Mouse (Mus musculus) limb, embryonic 14.5 days (tissue): Measurements from ENCODE around the gene Pced1b. TPM values are rescaled to one million over a fixed set of nuclear protein-coding genes. Genes with fewer than 3 reads are reported as not detected.

Source experiments
- ATAC-seq: fragments of 200-750 bp; cut with Nextera tagmentation; 2 replicates; pipeline ENCODE4 v1.8.0; 2017; ENCODE audit warnings: low read depth, moderate number of reproducible peaks, moderate TSS enrichment; ENCODE audit not compliant: low FRiP score
- DNase-seq: peaks from one replicate; pipeline ENCODE4 v3.0.0-alpha.2; 2015; ENCODE audit warnings: low spot score
- H3K27ac ChIP-seq: fragments of 300-500 bp; sonication (generic); replicated peaks from 2 replicates; pipeline ENCODE4 v1.5.1; 2014; ENCODE audit warnings: low read depth, mild to moderate bottlenecking, low read length, moderate library complexity, mixed read lengths
- H3K27me3 ChIP-seq: fragments of 300-500 bp; sonication (generic); 2 replicates; pipeline ENCODE4 v1.6.1; 2014; ENCODE audit warnings: low read length, mixed read lengths; ENCODE audit not compliant: control insufficient read depth, insufficient read depth
- H3K36me3 ChIP-seq: fragments of 300-500 bp; sonication (generic); 2 replicates; pipeline ENCODE4 v1.6.1; 2014; ENCODE audit warnings: mild to moderate bottlenecking, low read length, moderate library complexity, mixed read lengths; ENCODE audit not compliant: control insufficient read depth, insufficient read depth
- H3K4me1 ChIP-seq: fragments of 300-500 bp; sonication (generic); 2 replicates; pipeline ENCODE4 v1.6.1; 2014; ENCODE audit warnings: antibody characterized with exemption, low read length, mixed read lengths; ENCODE audit not compliant: control insufficient read depth, insufficient read depth
- H3K4me2 ChIP-seq: fragments of 300-500 bp; sonication (generic); replicated peaks from 2 replicates; pipeline ENCODE4 v1.6.1; 2014; ENCODE audit warnings: low read depth, mild to moderate bottlenecking, low read length, moderate library complexity; ENCODE audit not compliant: severe bottlenecking
- H3K4me3 ChIP-seq: fragments of 300-500 bp; sonication (generic); replicated peaks from 2 replicates; pipeline ENCODE4 v1.5.1; 2014; ENCODE audit warnings: low read length
- H3K9ac ChIP-seq: fragments of 300-500 bp; sonication (generic); 2 replicates; pipeline ENCODE4 v1.6.1; 2014; ENCODE audit warnings: mild to moderate bottlenecking, low read depth, low read length, moderate library complexity; ENCODE audit not compliant: severe bottlenecking
- H3K9me3 ChIP-seq: fragments of 300-500 bp; sonication (generic); 2 replicates; pipeline ENCODE4 v1.6.1; 2016; ENCODE audit warnings: low read length; ENCODE audit not compliant: control insufficient read depth
- POLR2A ChIP-seq: fragments of 200-500 bp; IDR thresholded peaks from 2 replicates; pipeline ENCODE4 v1.8.0; 2012; ENCODE audit warnings: inconsistent platforms, mild to moderate bottlenecking, moderate library complexity, borderline replicate concordance; ENCODE audit not compliant: insufficient read depth, insufficient read length; ENCODE audit errors: extremely low read depth
- WGBS: fragments of 180-500 bp; shearing (Covaris S2); extraction: QIAGEN DNeasy Blood & Tissue Kit; methylation state at CpG from one replicate; pipeline ENCODE4 v1.1.7; 2014; 5-methylcytosine and 5-hydroxymethylcytosine counted together
- polyA plus RNA-seq, 2 experiments: library from polyadenylated mRNA; depleted of rRNA in 1 of 2; stranded (reverse) in 1 of 2; unstranded in 1 of 2; fragments of >200 nt; fragmentation: Nextera tagmentation in 1 of 2; extraction: Ambion mirVana in 1 of 2; gene quantifications; 2 replicates each; pipeline versions ENCODE4 v1.2.1 to v1.2.3; 2012 to 2014

Gene Pced1b
- polyA plus RNA-seq, 2 experiments: 3.8 to 7.9 TPM

DNA sequence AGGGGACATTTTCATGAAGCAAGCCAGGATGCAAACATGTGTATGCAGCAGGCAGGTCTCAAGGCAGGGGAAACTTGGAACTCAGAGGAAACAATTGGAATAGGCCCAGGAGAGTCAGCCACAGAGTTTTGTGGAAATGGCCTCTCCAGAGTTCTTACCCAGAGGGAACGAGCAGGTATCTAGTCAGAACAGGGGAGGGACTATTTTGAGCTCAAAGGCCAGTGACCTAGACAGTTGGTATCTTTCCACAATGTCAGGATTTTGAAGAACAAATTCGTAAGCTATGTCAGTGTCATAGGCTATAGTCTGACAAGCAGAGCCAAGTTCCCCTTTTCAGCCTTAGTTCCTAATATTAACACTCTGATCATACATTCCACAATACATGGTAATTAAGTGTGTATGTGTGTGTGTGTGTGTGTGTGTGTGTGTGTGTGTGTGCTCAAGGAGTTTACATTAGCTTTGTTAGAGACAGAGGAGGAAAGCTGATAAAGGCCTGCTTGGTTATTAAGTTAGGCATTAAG, 168.6 kb downstream of the Pced1b start:
- WGBS: 75% methylated on average over 2 of the region's 2 CpGs
- TF ChIP-seq POLR2A: no peak
- H3K9ac ChIP-seq: no peak overlapping the region
- H3K4me2 ChIP-seq: no peak overlapping the region
- H3K36me3 ChIP-seq: no peaks in the 10 kb centered on the region
- no peak overlapping the region for H3K27ac ChIP-seq
- no peaks in the 10 kb centered on the region; the same call in 1 of the 2 replicates for H3K4me1 ChIP-seq
- DNase-seq (no peak), ATAC-seq (no peak)
- H3K4me3 ChIP-seq: no peak overlapping the region
- no peaks in the 10 kb centered on the region for H3K27me3 ChIP-seq
- no peaks in the 10 kb centered on the region for H3K9me3 ChIP-seq

DNA sequence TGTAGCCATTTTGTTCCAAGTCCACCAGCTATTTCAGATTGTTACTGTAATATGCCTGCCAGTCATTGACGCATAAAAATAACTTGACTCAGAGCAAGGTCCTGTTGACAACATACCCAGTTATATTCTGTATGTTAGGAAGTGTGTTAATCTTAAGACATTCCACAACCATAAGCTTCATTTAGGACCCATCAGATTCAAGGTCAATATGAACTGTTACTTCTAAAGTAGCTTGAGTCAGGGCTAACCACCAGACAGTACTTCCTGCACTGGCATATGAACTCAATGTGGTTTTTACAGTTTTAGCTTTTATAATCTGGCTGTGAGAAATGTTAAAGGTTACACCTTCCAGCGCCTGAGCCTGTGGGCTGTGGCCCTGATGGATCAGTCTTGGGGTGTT, 173.4 kb downstream of the Pced1b start:
- DNase-seq: no peak
- Histone ChIP-seq H3K9ac (no peak overlapping the region), H3K4me3 (no peak overlapping the region), H3K4me2 (no peak overlapping the region), H3K27me3 (no peaks in the 10 kb centered on the region), H3K9me3 (no peaks in the 10 kb centered on the region), H3K4me1 (no peaks in the 10 kb centered on the region; the same call in 1 of the 2 replicates), H3K36me3 (no peaks in the 10 kb centered on the region), H3K27ac (no peak overlapping the region)
- no peak for TF ChIP-seq POLR2A
- ATAC-seq: no peak
- WGBS: 100% methylated on average over 2 of the region's 2 CpGs

GRCm38 (mm10) chr15:97421533-97421932, 174.6 kb downstream of the Pced1b start:
- Histone ChIP-seq H3K4me3 (no peak overlapping the region), H3K27me3 (no peaks in the 10 kb centered on the region), H3K4me1 (no peaks in the 10 kb centered on the region; the same call in 1 of the 2 replicates), H3K9ac (no peak overlapping the region), H3K27ac (no peak overlapping the region), H3K9me3 (no peaks in the 10 kb centered on the region), H3K4me2 (no peak overlapping the region), H3K36me3 (no peaks in the 10 kb centered on the region)
- no peak for TF ChIP-seq POLR2A
- 82% methylated on average over 3 of the region's 3 CpGs for WGBS
- ATAC-seq (no peak), DNase-seq (no peak)

- H3K9me3 ChIP-seq: no peaks in the 10 kb centered on the region
- no peak overlapping the region for H3K4me2 ChIP-seq
- WGBS: 62% methylated on average over 4 of the region's 4 CpGs
- H3K9ac ChIP-seq: no peak overlapping the region
- H3K4me1 ChIP-seq: no peaks in the 10 kb centered on the region; the same call in 1 of the 2 replicates
- H3K27me3 ChIP-seq: no peaks in the 10 kb centered on the region
- no peak for DNase-seq
- no peaks in the 10 kb centered on the region for H3K36me3 ChIP-seq
- no peak for ATAC-seq
- no peak overlapping the region for H3K4me3 ChIP-seq
- TF ChIP-seq POLR2A: no peak
- H3K27ac ChIP-seq: no peak overlapping the region
These were observed 175.5 kb downstream of the Pced1b start for GRCm38 (mm10) chr15:97422212-97422944.

- Histone ChIP-seq H3K4me1 (no peaks in the 10 kb centered on the region), H3K27me3 (no peaks in the 10 kb centered on the region), H3K36me3 (no peaks in the 10 kb centered on the region), H3K27ac (no peak overlapping the region), H3K4me2 (no peak overlapping the region), H3K9me3 (no peaks in the 10 kb centered on the region), H3K4me3 (no peak overlapping the region), H3K9ac (no peak overlapping the region)
- ATAC-seq (no peak), DNase-seq (no peak)
- 68% methylated on average over 7 of the region's 7 CpGs for WGBS
- no peak for TF ChIP-seq POLR2A
These were observed 177.5 kb downstream of the Pced1b start for GRCm38 (mm10) chr15:97424375-97424774.
